Comparison of ENCODE assay signal across 10 mouse cellular contexts in the genomic region with DNA sequence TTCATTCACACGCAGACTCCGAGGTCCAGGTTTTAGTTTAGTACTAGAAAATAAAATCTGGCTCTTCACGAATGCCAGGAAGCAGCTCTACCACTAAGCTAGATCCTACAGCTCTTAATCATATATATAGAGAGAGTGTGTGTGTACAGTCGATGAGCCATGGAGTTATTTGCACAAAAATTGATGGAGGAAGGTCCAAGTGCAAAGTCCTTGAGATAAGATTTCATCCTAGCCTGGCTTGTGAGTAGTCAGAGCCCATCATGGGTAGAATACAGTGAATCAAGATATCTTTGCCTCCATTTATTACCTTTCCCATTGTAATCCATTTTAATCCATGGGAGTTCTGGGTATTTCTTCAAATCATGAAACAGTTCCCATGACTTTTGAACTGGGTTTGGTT. TPM values are rescaled to one million over a fixed set of nuclear protein-coding genes. Genes with fewer than 3 reads are reported as not detected.
A peak's percentile ranks its signal among the peaks of the same experiment; 100 is the strongest.
DNase-seq lines count a peak whose midpoint lies in the region; ATAC-seq and TF ChIP-seq lines count a peak whose summit lies in the region.
"Had no signal": no experiment of that assay in that cellular context is flagged by ENCODE, and none has a peak within 500 bp of the region (broad histone marks: within the 10 kb centered on the region; RNA-seq: fewer than 3 reads in every experiment).

No protein-coding gene starts in this region.

- peak overlapping the region; percentile 94; the same call in 1 of the 2 replicates for H3K4me3 ChIP-seq in layer of hippocampus, adult 2 months
- H3K4me3 ChIP-seq in forebrain, embryonic 13.5 days: peak overlapping the region; percentile 90
- H3K4me3 ChIP-seq in limb, embryonic 12.5 days (replicated peaks): no peak overlapping the region
- H3K4me3 ChIP-seq in neural tube, embryonic 13.5 days: peak overlapping the region; percentile 84

- peaks cover 21% of the 10 kb centered on the region for H3K36me3 ChIP-seq in forebrain, embryonic 13.5 days (ENCODE audit: poor library complexity, severe bottlenecking)
- H3K36me3 ChIP-seq in limb, embryonic 12.5 days: peaks cover 24% of the 10 kb centered on the region
- H3K36me3 ChIP-seq in neural tube, embryonic 13.5 days: peaks cover 19% of the 10 kb centered on the region; the same call in 1 of the 2 replicates

- H3K27ac ChIP-seq in layer of hippocampus, adult 2 months: no peak overlapping the region
- no peak overlapping the region for H3K27ac ChIP-seq in forebrain, embryonic 13.5 days
- H3K27ac ChIP-seq in limb, embryonic 12.5 days: no peak overlapping the region
- no peak overlapping the region for H3K27ac ChIP-seq in neural tube, embryonic 13.5 days (replicated peaks)
- H3K27ac ChIP-seq: limb, embryonic 15.5 days had no signal

- H3K4me1 ChIP-seq in forebrain, embryonic 13.5 days: peaks cover 10% of the 10 kb centered on the region
- peaks cover 4% of the 10 kb centered on the region for H3K4me1 ChIP-seq in limb, embryonic 12.5 days (replicated peaks)
- H3K4me1 ChIP-seq in neural tube, embryonic 13.5 days (replicated peaks): peaks cover 15% of the 10 kb centered on the region

- no peak for DNase-seq in layer of hippocampus, adult 2 months (ENCODE audit: low spot score in 2 of 2)
- no peak for DNase-seq in layer of hippocampus, postnatal 25 days (ENCODE audit: extremely low spot score in 1 of 2, low spot score in 1 of 2)
- no peak for DNase-seq in urinary bladder, postnatal 10 days (ENCODE audit: low spot score)
- no peak for DNase-seq in adrenal gland, adult 2 months
- DNase-seq in adrenal gland, postnatal 25 days: no peak
- DNase-seq: kidney, adult 18-20 months had no signal

- H3K9ac ChIP-seq in forebrain, embryonic 13.5 days: no peak overlapping the region
- H3K9ac ChIP-seq in limb, embryonic 12.5 days (replicated peaks): no peak overlapping the region
- H3K9ac ChIP-seq in neural tube, embryonic 13.5 days: no peak overlapping the region

- 92% methylated on average over 4 of the region's 4 CpGs for WGBS in forebrain, embryonic 13.5 days
- WGBS in limb, embryonic 12.5 days: 94% methylated on average over 4 of the region's 4 CpGs
- WGBS in neural tube, embryonic 13.5 days: 88% methylated on average over 4 of the region's 4 CpGs

- TF ChIP-seq CTCF in layer of hippocampus, adult 2 months (conservative IDR thresholded peaks at IDR 0.05): no peak

- no peaks in the 10 kb centered on the region for H3K9me3 ChIP-seq in forebrain, embryonic 13.5 days (replicated peaks)
- no peaks in the 10 kb centered on the region for H3K9me3 ChIP-seq in limb, embryonic 12.5 days
- no peaks in the 10 kb centered on the region for H3K9me3 ChIP-seq in neural tube, embryonic 13.5 days
- H3K9me3 ChIP-seq: limb, embryonic 15.5 days had no signal

- ATAC-seq in forebrain, embryonic 13.5 days: no peak
- ATAC-seq in limb, embryonic 12.5 days (ENCODE audit: insufficient number of reproducible peaks, insufficient read depth, low FRiP score, low TSS enrichment, low read depth): no peak
- ATAC-seq in neural tube, embryonic 13.5 days (ENCODE audit: low read depth): no peak

- H3K4me2 ChIP-seq in forebrain, embryonic 13.5 days: peak overlapping the region; percentile 68
- peak overlapping the region; percentile 78 for H3K4me2 ChIP-seq in limb, embryonic 12.5 days
- peak overlapping the region; percentile 75 for H3K4me2 ChIP-seq in neural tube, embryonic 13.5 days

- H3K27me3 ChIP-seq in forebrain, embryonic 13.5 days: no peaks in the 10 kb centered on the region
- no peaks in the 10 kb centered on the region for H3K27me3 ChIP-seq in limb, embryonic 12.5 days
- no peaks in the 10 kb centered on the region for H3K27me3 ChIP-seq in neural tube, embryonic 13.5 days
- H3K27me3 ChIP-seq: limb, embryonic 15.5 days had no signal

RNA-seq across cellular contexts. Expression of gene Utp20, which starts 1.0 kb away (rescaled TPM):
- total RNA-seq in layer of hippocampus, adult 2 months (2021): 10 to 100 TPM; 24.6 to 27.7 TPM
- total RNA-seq in layer of hippocampus, postnatal 25 days (2021): 10 to 100 TPM; 19.1 to 24.3 TPM
- 12.1 and 14.2 TPM in 2 replicates for polyA plus RNA-seq in forebrain, embryonic 13.5 days (2015; fragmentation: Nextera tagmentation; extraction: Ambion mirVana)
- polyA plus RNA-seq in limb, embryonic 12.5 days (2016; fragmentation: Nextera tagmentation; extraction: Ambion mirVana): 26.3 and 27.4 TPM in 2 replicates
- 7.3 and 7.9 TPM in 2 replicates for polyA plus RNA-seq in neural tube, embryonic 13.5 days (2015; fragmentation: Nextera tagmentation; extraction: Ambion mirVana)
- 10 to 100 TPM; 18.5 to 26.3 TPM for total RNA-seq in adrenal gland, adult 2 months (2021)
- polyA plus RNA-seq in adrenal gland, adult 2 months (2012; rRNA removed): 1.8 and 2.9 TPM in 2 replicates
- 32.5 and 34.9 TPM in 2 replicates for total RNA-seq in adrenal gland, postnatal 25 days (2021)

RNA-seq across cellular contexts. Expression of gene Slc5a8, which starts 58.2 kb away (rescaled TPM):
- not detected for total RNA-seq in layer of hippocampus, adult 2 months (2021)
- total RNA-seq in layer of hippocampus, postnatal 25 days (2021): under 1 TPM in 1 of 2 experiments, not detected in 1; 0.07 TPM
- 0.03 TPM in 1 of 2 replicates, not detected in the other for polyA plus RNA-seq in forebrain, embryonic 13.5 days (2015; fragmentation: Nextera tagmentation; extraction: Ambion mirVana)
- polyA plus RNA-seq in limb, embryonic 12.5 days (2016; fragmentation: Nextera tagmentation; extraction: Ambion mirVana): 0.04 and 0.15 TPM in 2 replicates
- polyA plus RNA-seq in neural tube, embryonic 13.5 days (2015; fragmentation: Nextera tagmentation; extraction: Ambion mirVana): 0.11 TPM in 1 of 2 replicates, not detected in the other
- under 1 TPM in 1 of 2 experiments, not detected in 1; 0.07 TPM for total RNA-seq in adrenal gland, adult 2 months (2021)
- polyA plus RNA-seq in adrenal gland, adult 2 months (2012; rRNA removed): 0.03 TPM in 1 of 2 replicates, not detected in the other
- 0.12 and 0.19 TPM in 2 replicates for total RNA-seq in adrenal gland, postnatal 25 days (2021)
- polyA plus RNA-seq: limb, embryonic 15.5 days had no signal
